Mouse (Mus musculus) ovary, adult 2 months (tissue): ENCODE data around the gene Topors. TPM values are rescaled to one million over a fixed set of nuclear protein-coding genes. Genes with fewer than 3 reads are reported as not detected.

ENCODE experiments used
- polyA plus RNA-seq: library from polyadenylated mRNA; depleted of rRNA; stranded (reverse); fragments of >200 nt; gene quantifications from 2 replicates; pipeline ENCODE4 v1.2.3, GENCODE M21; 2012; rRNA removed

Topors gene
- 3.9 and 4.4 TPM in 2 replicates for polyA plus RNA-seq

GRCm38 (mm10) chr4:40269430-40270032, at the start of gene Topors, which contains the start of gene Smim27:
Topors (minus strand) TSS chr4:40269850.
Smim27 (plus strand) TSS chr4:40269579.

GRCm38 (mm10) chr4:40279276-40279900, 9.7 kb upstream of the Topors start, which contains the start of gene Ndufb6:
Ndufb6 (minus strand) TSS chr4:40279421.

GRCm38 (mm10) chr4:40239409-40240271, 30.0 kb downstream of the Topors start, which contains the start of gene Ddx58:
Ddx58 (minus strand) TSS chr4:40239828.

Other genes with a start within 250 kb of the Topors start
- gene Aco1, start 126.8 kb downstream of the Topors start, polyA plus RNA-seq, result 47.2 and 59.7 TPM in 2 replicates
- 7.9 and 12.6 TPM in 2 replicates for gene Ddx58, start 30.0 kb downstream of the Topors start, polyA plus RNA-seq
- 30.5 and 35.2 TPM in 2 replicates for gene Smim27, start 271 bp downstream of the Topors start, polyA plus RNA-seq
- 77.2 and 86.9 TPM in 2 replicates for gene Ndufb6, start 9.6 kb upstream of the Topors start, polyA plus RNA-seq
- gene Tmem215, start 202.3 kb upstream of the Topors start, polyA plus RNA-seq, result 0.92 and 1.2 TPM in 2 replicates